Mouse (Mus musculus) limb, embryonic 10.5 days (tissue): ENCODE measurements around the gene 1700056E22Rik. TPM values are rescaled to one million over a fixed set of nuclear protein-coding genes. Genes with fewer than 3 reads are reported as not detected.

Source experiments
- DNase-seq: peaks from one replicate; pipeline ENCODE4 v3.0.0-alpha.2; 2017; ENCODE audit warnings: low spot score
- H3K27ac ChIP-seq: fragments of 300-500 bp; sonication (generic); 2 replicates; pipeline ENCODE4 v1.5.1; 2016; ENCODE audit warnings: mild to moderate bottlenecking
- H3K27me3 ChIP-seq: fragments of 300-500 bp; sonication (generic); 2 replicates; pipeline ENCODE4 v1.6.1; 2016; ENCODE audit warnings: low read depth, mild to moderate bottlenecking; ENCODE audit not compliant: poor library complexity, severe bottlenecking
- H3K36me3 ChIP-seq: fragments of 300-500 bp; sonication (generic); 2 replicates; pipeline ENCODE4 v1.6.1; 2016; ENCODE audit warnings: mild to moderate bottlenecking, moderate library complexity
- H3K4me1 ChIP-seq: fragments of 300-500 bp; sonication (generic); 2 replicates; pipeline ENCODE4 v1.6.1; 2016
- H3K4me3 ChIP-seq: fragments of 300-500 bp; sonication (generic); 2 replicates; pipeline ENCODE4 v1.5.1; 2016; ENCODE audit warnings: mild to moderate bottlenecking, moderate library complexity
- H3K9me3 ChIP-seq: fragments of 300-500 bp; sonication (generic); replicated peaks from 2 replicates; pipeline ENCODE4 v1.6.1; 2016; ENCODE audit warnings: mild to moderate bottlenecking
- WGBS: fragments of 180-500 bp; shearing (Covaris S2); methylation state at CpG from one replicate; pipeline ENCODE4 v1.1.7; 2016; 5-methylcytosine and 5-hydroxymethylcytosine counted together
- polyA plus RNA-seq: library from polyadenylated mRNA; unstranded; fragments of >200 nt; fragmentation: Nextera tagmentation; extraction: Ambion mirVana; gene quantifications from 2 replicates; pipeline ENCODE4 v1.2.1, GENCODE M21; 2016

The 1700056E22Rik gene
- polyA plus RNA-seq, 1 experiment from 2014 or later = 0.96 TPM

- H3K27me3 ChIP-seq = no peaks in the 10 kb centered on the region
- H3K4me3 ChIP-seq = no peak overlapping the region
- no peak overlapping the region for H3K27ac ChIP-seq
- H3K4me1 ChIP-seq = peaks cover 16% of the 10 kb centered on the region
- no peaks in the 10 kb centered on the region for H3K36me3 ChIP-seq
- no peaks in the 10 kb centered on the region for H3K9me3 ChIP-seq
- 16% methylated on average over 2 of the region's 2 CpGs for WGBS
- no peak for DNase-seq
These were observed 29.8 kb downstream of the 1700056E22Rik start for GRCm38 (mm10) chr1:184004311-184004710.

- Histone ChIP-seq H3K9me3 (no peaks in the 10 kb centered on the region), H3K36me3 (no peaks in the 10 kb centered on the region), H3K27me3 (no peaks in the 10 kb centered on the region), H3K4me1 (peaks cover 16% of the 10 kb centered on the region), H3K27ac (no peak overlapping the region), H3K4me3 (no peak overlapping the region)
- DNase-seq = no peak
- WGBS = 89% methylated on average over 2 of the region's 2 CpGs
These were observed 31.6 kb downstream of the 1700056E22Rik start for GRCm38 (mm10) chr1:184002470-184002869.

DNA sequence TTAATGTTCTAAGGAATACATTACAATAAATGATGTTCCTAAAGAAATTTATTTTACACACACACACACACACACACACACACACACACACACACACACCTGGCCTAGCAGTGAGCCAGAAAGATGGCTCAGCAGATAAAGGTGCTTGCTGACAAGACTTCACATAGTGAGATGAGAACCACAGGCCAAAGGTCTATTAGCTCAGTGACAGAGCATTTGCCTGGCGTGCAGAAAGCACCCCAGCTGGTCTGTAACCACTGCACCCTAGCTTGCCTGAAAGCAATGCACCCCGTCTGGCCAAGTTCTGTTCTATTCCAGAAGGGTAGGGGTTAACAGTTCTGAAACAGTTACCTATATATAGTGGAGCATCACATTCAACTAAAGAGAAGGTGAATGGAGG, 36.9 kb downstream of the 1700056E22Rik start:
- no peaks in the 10 kb centered on the region for H3K36me3 ChIP-seq
- H3K27ac ChIP-seq = no peak overlapping the region
- no peaks in the 10 kb centered on the region for H3K4me1 ChIP-seq
- DNase-seq = no peak
- H3K27me3 ChIP-seq = no peaks in the 10 kb centered on the region
- 80% methylated on average over 2 of the region's 2 CpGs for WGBS
- no peaks in the 10 kb centered on the region for H3K9me3 ChIP-seq
- H3K4me3 ChIP-seq = no peak overlapping the region

DNA sequence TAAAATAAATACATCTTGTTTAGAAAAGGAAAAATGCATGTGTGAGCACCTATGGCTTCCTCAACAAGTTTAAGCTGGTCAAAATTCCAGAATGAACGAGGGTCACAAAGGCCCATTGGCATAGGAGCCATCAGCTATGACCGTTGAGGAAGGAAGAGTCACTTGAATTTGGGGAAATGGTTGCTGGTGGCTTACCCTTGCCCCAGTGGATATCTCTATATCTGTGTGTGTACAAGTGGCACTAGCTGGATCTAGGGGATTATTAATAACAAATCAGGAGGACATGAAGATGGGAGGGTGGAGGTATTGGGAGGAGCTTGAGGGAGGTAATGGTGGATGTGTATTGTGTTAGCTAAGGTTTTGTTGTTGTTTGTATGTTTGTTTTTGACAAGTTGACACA, 42.2 kb downstream of the 1700056E22Rik start:
- no peak for DNase-seq
- 89% methylated on average over 2 of the region's 2 CpGs for WGBS
- Histone ChIP-seq H3K4me1 (no peaks in the 10 kb centered on the region), H3K27me3 (no peaks in the 10 kb centered on the region), H3K36me3 (no peaks in the 10 kb centered on the region), H3K9me3 (no peaks in the 10 kb centered on the region), H3K4me3 (no peak overlapping the region), H3K27ac (no peak overlapping the region)

- no peak overlapping the region for H3K4me3 ChIP-seq
- H3K4me1 ChIP-seq = no peaks in the 10 kb centered on the region
- no peak overlapping the region for H3K27ac ChIP-seq
- WGBS = 96% methylated on average over 7 of the region's 7 CpGs
- DNase-seq = no peak
- no peaks in the 10 kb centered on the region for H3K9me3 ChIP-seq
- H3K36me3 ChIP-seq = no peaks in the 10 kb centered on the region
- no peaks in the 10 kb centered on the region for H3K27me3 ChIP-seq
These were observed 46.3 kb downstream of the 1700056E22Rik start for GRCm38 (mm10) chr1:183987711-183988245.

Other genes starting within 250 kb of the 1700056E22Rik start
- 3.1 and 3.5 TPM in 2 replicates for gene Dusp10, start 21.0 kb downstream of the 1700056E22Rik start, polyA plus RNA-seq